Mouse (Mus musculus): ENCODE measurements at regions not wholly inside any gene's neighbourhood (a gene's known extent, or its start where the extent isn't known, plus 50 kb on each side); places are given as distances from the start of the nearest gene placed in this dataset.

- no peaks in the 10 kb centered on the region for H3K9me3 ChIP-seq (replicated peaks; ENCODE audit: low read length)
- DNase-seq (ENCODE audit: extremely low read depth): no peak
- H3K27ac ChIP-seq (ENCODE audit: insufficient read depth, low read depth): no peak overlapping the region
- no peak for TF ChIP-seq JUN (IDR thresholded peaks at IDR 0.05; ENCODE audit: insufficient read depth, low read depth, low read length)
- no peak for TF ChIP-seq POLR2AphosphoS2 (IDR thresholded peaks at IDR 0.05; ENCODE audit: low read depth, low read length)
- TF ChIP-seq PAX5 (IDR thresholded peaks at IDR 0.05; ENCODE audit: low read length): no peak
- no peak for TF ChIP-seq ZMIZ1 (IDR thresholded peaks at IDR 0.05; ENCODE audit: low read depth, low read length)
- no peak for TF ChIP-seq USF2 (conservative IDR thresholded peaks at IDR 0.05; ENCODE audit: low read depth, low read length)
- no peak for TF ChIP-seq USF1 (IDR thresholded peaks at IDR 0.05; ENCODE audit: low read depth, low read length)
- TF ChIP-seq TBP (conservative IDR thresholded peaks at IDR 0.05; ENCODE audit: low read depth, low read length): no peak
- TF ChIP-seq GABPA (IDR thresholded peaks at IDR 0.05; ENCODE audit: insufficient replicate concordance, low read depth, low read length): no peak
- no peak for TF ChIP-seq ZC3H11A (IDR thresholded peaks at IDR 0.05; ENCODE audit: low read depth, low read length)
- H3K27me3 ChIP-seq (replicated peaks): no peaks in the 10 kb centered on the region
- no peaks in the 10 kb centered on the region for H3K36me3 ChIP-seq (replicated peaks in 1 of 2; ENCODE audit: control insufficient read depth in 1 of 2, insufficient read depth in 1 of 2, low read length in 1 of 2)
- no peak overlapping the region for H3K9ac ChIP-seq (ENCODE audit: insufficient read depth, low read depth)
- H3K4me2 ChIP-seq (ENCODE audit: insufficient read depth, low read depth, poor library complexity, severe bottlenecking): no peak overlapping the region
- dilution Hi-C loops (cut with MboI; ENCODE audit: extremely low pct_ligation_motif_present, extremely low pct_unique_long_range_greater_than_20kb, low sequenced_read_pairs): no loop called here
- no peak overlapping the region for H3K4me3 ChIP-seq (replicated peaks in 1 of 3; ENCODE audit: low read depth in 2 of 3, low read length in 2 of 3, poor library complexity in 1 of 3)
- in situ Hi-C loops (cut with MboI; ENCODE audit: low pct_ligation_motif_present, low pct_unique_long_range_greater_than_20kb, low sequenced_read_pairs): no loop called here
- peaks cover 3 to 16% of the 10 kb centered on the region in 2 experiments; a peak in 2 of 4 replicates for H3K4me1 ChIP-seq (ENCODE audit: control insufficient read depth in 1 of 2, insufficient read depth in 2 of 2)
- H3K79me2 ChIP-seq (replicated peaks; ENCODE audit: control insufficient read depth, extremely low read depth, insufficient read depth, poor library complexity, severe bottlenecking): no peaks in the 10 kb centered on the region
Measured at GRCm38 (mm10) chr3:141003561-141003960, 208.6 kb downstream of the Pdha2 start.

GRCm38 (mm10) chr3:140988247-140988646 lies 223.9 kb downstream of the Pdha2 start:
- dilution Hi-C loops (cut with MboI; ENCODE audit: extremely low pct_ligation_motif_present, extremely low pct_unique_long_range_greater_than_20kb, low sequenced_read_pairs) (no loop called here), in situ Hi-C loops (cut with MboI; ENCODE audit: low pct_ligation_motif_present, low pct_unique_long_range_greater_than_20kb, low sequenced_read_pairs) (no loop called here)
- Histone ChIP-seq H3K4me3 (replicated peaks in 1 of 3; ENCODE audit: low read depth in 2 of 3, low read length in 2 of 3, poor library complexity in 1 of 3) (no peak overlapping the region), H3K9ac (ENCODE audit: insufficient read depth, low read depth) (no peak overlapping the region), H3K4me1 (ENCODE audit: control insufficient read depth in 1 of 2, insufficient read depth in 2 of 2) (no peaks in the 10 kb centered on the region), H3K27ac (ENCODE audit: insufficient read depth, low read depth) (no peak overlapping the region), H3K36me3 (replicated peaks in 1 of 2; ENCODE audit: control insufficient read depth in 1 of 2, insufficient read depth in 1 of 2, low read length in 1 of 2) (no peaks in the 10 kb centered on the region), H3K4me2 (ENCODE audit: insufficient read depth, low read depth, poor library complexity, severe bottlenecking) (no peak overlapping the region), H3K79me2 (replicated peaks; ENCODE audit: control insufficient read depth, extremely low read depth, insufficient read depth, poor library complexity, severe bottlenecking) (no peaks in the 10 kb centered on the region), H3K27me3 (replicated peaks) (no peaks in the 10 kb centered on the region), H3K9me3 (replicated peaks; ENCODE audit: low read length) (no peaks in the 10 kb centered on the region)
- DNase-seq (ENCODE audit: extremely low read depth): no peak
- TF ChIP-seq ZC3H11A (IDR thresholded peaks at IDR 0.05; ENCODE audit: low read depth, low read length): no peak
- TF ChIP-seq ETS1 (conservative IDR thresholded peaks at IDR 0.05; ENCODE audit: low read depth, low read length): no peak
- no peak for TF ChIP-seq HCFC1 (IDR thresholded peaks at IDR 0.05; ENCODE audit: low read depth, low read length)
- no peak for TF ChIP-seq GABPA (IDR thresholded peaks at IDR 0.05; ENCODE audit: insufficient replicate concordance, low read depth, low read length)
- TF ChIP-seq CTCF (conservative IDR thresholded peaks at IDR 0.05 in 1 of 2, IDR thresholded peaks at IDR 0.05 in 1 of 2; ENCODE audit: low read depth in 2 of 2, low read length in 2 of 2): no peak

- H3K4me3 ChIP-seq (replicated peaks in 1 of 3; ENCODE audit: low read depth in 2 of 3, low read length in 2 of 3, poor library complexity in 1 of 3): peak overlapping the region in 2 of 3 experiments; percentile 4 to 26
- no peaks in the 10 kb centered on the region for H3K9me3 ChIP-seq (replicated peaks; ENCODE audit: low read length)
- H3K27me3 ChIP-seq (replicated peaks): no peaks in the 10 kb centered on the region
- DNase-seq (ENCODE audit: extremely low read depth): no peak
- no peaks in the 10 kb centered on the region for H3K36me3 ChIP-seq (replicated peaks in 1 of 2; ENCODE audit: control insufficient read depth in 1 of 2, insufficient read depth in 1 of 2, low read length in 1 of 2)
- dilution Hi-C loops (cut with MboI; ENCODE audit: extremely low pct_ligation_motif_present, extremely low pct_unique_long_range_greater_than_20kb, low sequenced_read_pairs): no loop called here
- no peaks in the 10 kb centered on the region for H3K79me2 ChIP-seq (replicated peaks; ENCODE audit: control insufficient read depth, extremely low read depth, insufficient read depth, poor library complexity, severe bottlenecking)
- TF ChIP-seq ZKSCAN1 (IDR thresholded peaks at IDR 0.05; ENCODE audit: borderline replicate concordance, low read depth, low read length) (no peak), SMC3 (IDR thresholded peaks at IDR 0.05; ENCODE audit: low read depth, low read length) (no peak), MAZ (IDR thresholded peaks at IDR 0.05; ENCODE audit: low read depth, low read length) (no peak), IRF4 (IDR thresholded peaks at IDR 0.05; ENCODE audit: low read depth, low read length) (no peak), JUN (IDR thresholded peaks at IDR 0.05; ENCODE audit: insufficient read depth, low read depth, low read length) (no peak), EP300 (IDR thresholded peaks at IDR 0.05; ENCODE audit: low read length) (no peak), CHD1 (IDR thresholded peaks at IDR 0.05; ENCODE audit: low read depth, low read length) (no peak), ZC3H11A (IDR thresholded peaks at IDR 0.05; ENCODE audit: low read depth, low read length) (no peak), PAX5 (IDR thresholded peaks at IDR 0.05; ENCODE audit: low read length) (no peak), MEF2A (IDR thresholded peaks at IDR 0.05; ENCODE audit: borderline replicate concordance, low read depth, low read length) (no peak), POLR2A (IDR thresholded peaks at IDR 0.05; ENCODE audit: low read depth, low read length) (no peak), CTCF (conservative IDR thresholded peaks at IDR 0.05 in 1 of 2, IDR thresholded peaks at IDR 0.05 in 1 of 2; ENCODE audit: low read depth in 2 of 2, low read length in 2 of 2) (no peak), POLR2AphosphoS2 (IDR thresholded peaks at IDR 0.05; ENCODE audit: low read depth, low read length) (no peak), JUND (conservative IDR thresholded peaks at IDR 0.05; ENCODE audit: low read depth, low read length) (no peak), ELF1 (IDR thresholded peaks at IDR 0.05; ENCODE audit: low read depth, low read length) (no peak), HCFC1 (IDR thresholded peaks at IDR 0.05; ENCODE audit: low read depth, low read length) (no peak), USF2 (conservative IDR thresholded peaks at IDR 0.05; ENCODE audit: low read depth, low read length) (no peak), RCOR1 (conservative IDR thresholded peaks at IDR 0.05; ENCODE audit: low read depth, low read length) (no peak)
- peaks cover 3 to 7% of the 10 kb centered on the region in 2 experiments; a peak in 3 of 4 replicates for H3K4me1 ChIP-seq (ENCODE audit: control insufficient read depth in 1 of 2, insufficient read depth in 2 of 2)
- peak overlapping the region; percentile 3; the same call in 1 of the 2 replicates for H3K9ac ChIP-seq (ENCODE audit: insufficient read depth, low read depth)
- in situ Hi-C loops (cut with MboI; ENCODE audit: low pct_ligation_motif_present, low pct_unique_long_range_greater_than_20kb, low sequenced_read_pairs): no loop called here
- peak overlapping the region; percentile 69 for H3K4me2 ChIP-seq (ENCODE audit: insufficient read depth, low read depth, poor library complexity, severe bottlenecking)
- no peak overlapping the region for H3K27ac ChIP-seq (ENCODE audit: insufficient read depth, low read depth)
Measured at GRCm38 (mm10) chr3:140973519-140973918, 238.6 kb downstream of the Pdha2 start.

All from CH12.LX (cell line).